Mouse (Mus musculus) embryo, embryonic 11.5 days (tissue): ENCODE measurements around the gene Efcab10.

ENCODE experiments used
- DNase-seq: peaks from one replicate; pipeline ENCODE4 v3.0.0-alpha.2; 2012; ENCODE audit warnings: low read depth, low spot score

Gene Efcab10

DNA sequence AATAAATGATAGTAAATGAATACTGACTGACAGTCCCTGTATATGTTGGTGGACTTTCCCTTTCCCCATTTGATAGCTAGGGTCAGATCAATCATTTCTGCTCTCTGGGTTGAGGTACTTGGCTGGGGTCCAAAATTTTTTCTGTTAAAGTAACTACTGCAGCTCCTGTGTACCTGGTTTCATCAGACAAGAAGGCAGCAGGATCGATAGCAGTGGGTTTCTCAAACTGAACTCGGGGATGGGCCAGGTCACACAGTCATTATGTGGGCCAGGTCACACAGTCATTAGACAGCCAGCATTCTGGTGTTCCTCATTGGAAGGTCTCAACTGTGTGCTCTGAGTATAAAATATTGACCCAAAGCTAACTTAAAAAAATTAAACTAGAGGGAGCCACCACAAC, 33.1 kb downstream of the Efcab10 start:
- DNase-seq: no peak

- peak; percentile 99 for DNase-seq
Observed at GRCm38 (mm10) chr12:33429387-33430160, 34.9 kb downstream of the Efcab10 start, which contains the start of gene Twistnb. TSS of gene Twistnb (plus strand) at chr12:33429635.

DNA sequence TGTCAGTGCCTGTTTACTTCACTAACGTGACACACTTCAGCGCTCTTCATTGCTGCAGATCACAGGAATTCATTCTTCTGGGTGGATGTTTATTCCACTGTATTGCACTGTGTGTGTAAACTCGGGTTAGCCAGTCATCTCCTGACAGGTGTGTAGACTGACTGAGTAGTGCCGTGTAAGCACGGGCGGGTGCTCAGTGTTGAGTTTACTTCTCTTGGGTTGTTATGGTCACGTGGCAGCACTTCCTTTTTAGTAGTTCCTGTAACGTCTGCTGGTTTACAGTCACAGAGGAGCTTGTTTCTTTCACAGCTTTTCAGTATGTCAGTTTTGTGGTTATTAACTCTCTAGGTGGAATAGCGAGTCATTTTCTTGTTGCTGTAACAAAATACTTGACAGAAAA, 39.2 kb downstream of the Efcab10 start:
- no peak for DNase-seq

- DNase-seq: no peak
Observed at GRCm38 (mm10) chr12:33434758-33435157, 40.1 kb downstream of the Efcab10 start.
